Comparison of ENCODE assay signal across 8 mouse cellular contexts in the genomic region with DNA sequence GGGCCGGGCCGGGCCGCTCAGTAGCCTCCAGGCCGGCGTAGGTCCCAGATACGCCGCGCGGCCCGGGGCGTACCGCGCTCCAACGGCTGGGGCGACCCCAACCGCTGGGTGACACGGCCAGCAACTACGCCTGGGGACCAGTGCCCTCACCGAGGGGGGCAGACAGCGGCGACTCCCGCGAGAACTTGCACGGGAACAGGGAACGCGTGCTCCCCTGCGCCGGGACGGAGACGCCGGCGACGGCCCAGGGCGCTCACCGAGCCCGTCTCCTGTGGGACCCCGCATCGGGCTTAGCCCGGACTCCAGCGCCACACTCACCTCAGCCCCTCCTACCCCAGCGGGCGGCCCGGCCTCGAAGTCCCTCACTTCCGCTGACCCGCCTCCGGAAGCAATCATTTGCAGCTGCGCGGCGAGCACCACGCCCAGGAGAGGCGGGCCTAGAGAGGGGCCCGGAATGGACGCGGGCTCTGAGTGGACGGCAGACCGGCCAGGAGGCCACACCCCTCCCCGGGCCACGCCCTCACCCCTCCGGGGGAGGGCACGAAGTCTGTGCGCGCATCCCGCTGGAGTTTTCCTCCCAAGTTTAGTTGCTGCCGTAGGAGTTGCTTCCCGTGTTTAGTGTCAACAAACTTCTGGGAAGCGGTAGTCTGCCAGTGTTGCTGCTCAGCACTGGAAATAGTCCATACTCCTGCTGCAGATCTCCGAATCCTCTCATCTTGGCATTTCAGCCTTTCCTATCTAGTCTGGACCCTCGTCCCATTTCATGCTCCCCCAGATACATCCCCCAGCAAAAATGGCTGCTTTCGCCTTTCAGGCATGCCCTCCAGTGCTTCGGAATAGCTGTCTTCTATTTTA. TPM values are rescaled to one million over a fixed set of nuclear protein-coding genes. Genes with fewer than 3 reads are reported as not detected.
DNase-seq lines count a peak whose midpoint lies in the region; ATAC-seq lines count a peak whose summit lies in the region.

A gene (minus strand): TSS at position 456 of the 855 bp plus-strand sequence.

- H3K9me3 ChIP-seq in heart, embryonic 10.5 days = no peaks in the 10 kb centered on the region
- H3K9me3 ChIP-seq in kidney, embryonic 15.5 days (replicated peaks) = no peaks in the 10 kb centered on the region

- under 1% methylated on average over 71 of the region's 71 CpGs for WGBS in heart, embryonic 10.5 days
- WGBS in kidney, embryonic 15.5 days = under 1% methylated on average over 70 of the region's 71 CpGs

- H3K4me3 ChIP-seq in heart, embryonic 10.5 days = peak within 1 kb of the TSS; percentile 88
- peak within 1 kb of the TSS; percentile 65 for H3K4me3 ChIP-seq in kidney, embryonic 15.5 days (replicated peaks)

- H3K27me3 ChIP-seq in heart, embryonic 10.5 days (ENCODE audit: insufficient read depth, poor library complexity, severe bottlenecking) = no peaks in the 10 kb centered on the region
- H3K27me3 ChIP-seq in kidney, embryonic 15.5 days = no peaks in the 10 kb centered on the region

- peaks cover 38% of the 10 kb centered on the region for H3K36me3 ChIP-seq in heart, embryonic 10.5 days
- peaks cover 40% of the 10 kb centered on the region for H3K36me3 ChIP-seq in kidney, embryonic 15.5 days

- H3K27ac ChIP-seq in heart, embryonic 10.5 days = peak within 1 kb of the TSS; percentile 89
- H3K27ac ChIP-seq in kidney, embryonic 15.5 days = peak within 1 kb of the TSS; percentile 88

- peak within 1 kb of the TSS; percentile 70 for H3K9ac ChIP-seq in kidney, embryonic 15.5 days

- peak within 1 kb of the TSS; percentile 82 for H3K4me2 ChIP-seq in kidney, embryonic 15.5 days

- peak; percentile 97 for DNase-seq in B cell, adult 2 months
- DNase-seq in brain, adult 2 months (ENCODE audit: low read depth, low spot score) = peak; percentile 99
- peak; percentile 99 for DNase-seq in heart, embryonic 10.5 days (ENCODE audit: low spot score)
- peak; percentile 99 for DNase-seq in liver
- peak; percentile 96 to 97 for DNase-seq in spleen, postnatal 4 days (ENCODE audit: low spot score in 2 of 2)

- ATAC-seq in erythroblast, adult 5-6 weeks (replicated peaks; ENCODE audit: low FRiP score, poor library complexity, severe bottlenecking) = peak; percentile 94
- ATAC-seq in kidney, embryonic 15.5 days (replicated peaks; ENCODE audit: low FRiP score) = peak; percentile 97
- peak; percentile 91 for ATAC-seq in monocyte, adult 5-6 weeks (replicated peaks; ENCODE audit: insufficient number of reproducible peaks, low FRiP score, low TSS enrichment, poor library complexity, severe bottlenecking)

- H3K4me1 ChIP-seq in heart, embryonic 10.5 days = peaks cover 35% of the 10 kb centered on the region
- H3K4me1 ChIP-seq in kidney, embryonic 15.5 days = peaks cover 22% of the 10 kb centered on the region

RNA-seq across cellular contexts. Expression of the gene that starts here (rescaled TPM):
- 7.9 and 20.3 TPM in 2 replicates for total RNA-seq in erythroblast, adult 5-6 weeks (2015; ENCODE audit: low replicate concordance)
- 7.9 and 8.3 TPM in 2 replicates for total RNA-seq in erythroblast, adult 5-6 weeks (2017; ENCODE audit: low replicate concordance)
- 155 and 166 TPM in 2 replicates for polyA plus RNA-seq in heart, embryonic 10.5 days (2016; fragmentation: Nextera tagmentation; extraction: Ambion mirVana)
- polyA plus RNA-seq in kidney, embryonic 15.5 days (2015; fragmentation: Nextera tagmentation; extraction: Ambion mirVana) = 112 and 115 TPM in 2 replicates
- 35.4 to 39.0 TPM (median 37.6 TPM) in 3 replicates for total RNA-seq in monocyte, adult 5-6 weeks (2017)

Comparison
In these comparisons a context has a peak if more than half of its experiments do, and no peak if none do; other contexts are left out.
1. Peak in every context shown above with its lines: DNase-seq, ATAC-seq, H3K4me3 ChIP-seq and H3K27ac ChIP-seq.